ENCODE assay signal across 13 mouse cellular contexts in the genomic region with DNA sequence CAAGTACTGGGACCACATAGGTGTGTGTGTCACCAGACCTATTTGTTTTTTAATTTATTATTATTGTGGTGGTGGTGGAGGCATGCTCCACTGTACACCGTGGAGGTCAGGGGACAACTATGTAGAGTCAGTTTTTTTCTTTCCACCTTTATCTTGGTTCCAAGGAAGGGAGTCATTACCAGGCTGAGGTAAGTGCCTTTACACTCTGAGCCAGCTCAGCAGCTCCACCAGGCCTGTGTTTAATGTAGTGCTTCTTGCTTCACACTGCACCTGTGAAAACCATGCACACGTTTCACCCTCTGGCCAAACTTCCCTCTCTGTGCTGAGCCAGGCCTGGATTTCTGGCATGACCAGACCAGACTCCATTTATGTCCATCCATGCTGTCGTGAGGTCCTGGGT.
"Had no signal": no experiment of that assay in that cellular context is flagged by ENCODE, and none has a peak within 500 bp of the region (broad histone marks: within the 10 kb centered on the region; RNA-seq: fewer than 3 reads in every experiment).

No protein-coding gene starts in this region.

- H3K9ac ChIP-seq: limb, embryonic 12.5 days; liver, embryonic 14.5 days; midbrain, embryonic 13.5 days had no signal

- H3K9me3 ChIP-seq: limb, embryonic 12.5 days; midbrain, embryonic 13.5 days had no signal

- H3K27me3 ChIP-seq: limb, embryonic 12.5 days; midbrain, embryonic 13.5 days had no signal

- DNase-seq: kidney, adult 8-10 months; layer of hippocampus, adult 9-11 months; layer of hippocampus, postnatal 36 days; lung, adult 18-20 months; lung, postnatal 36 days; right cerebral cortex, adult 18-20 months; right cerebral cortex, postnatal 25 days; thymus, adult 18-20 months; thymus, postnatal 25 days had no signal

- H3K4me2 ChIP-seq: limb, embryonic 12.5 days; midbrain, embryonic 13.5 days had no signal

- ATAC-seq: inflammation-experienced regulatory T-cells, adult 6 months; midbrain, embryonic 13.5 days had no signal

- H3K4me3 ChIP-seq: limb, embryonic 12.5 days; midbrain, embryonic 13.5 days had no signal

- H3K4me1 ChIP-seq: limb, embryonic 12.5 days; midbrain, embryonic 13.5 days had no signal

- H3K27ac ChIP-seq: limb, embryonic 12.5 days; liver, embryonic 14.5 days; midbrain, embryonic 13.5 days had no signal
